Mouse (Mus musculus) heart, embryonic 13.5 days (tissue): ENCODE measurements around the gene Camk1. TPM values are rescaled to one million over a fixed set of nuclear protein-coding genes. Genes with fewer than 3 reads are reported as not detected.

ENCODE experiments used
- ATAC-seq: fragments of 200-750 bp; cut with Nextera tagmentation; 2 replicates; pipeline ENCODE4 v1.8.0; 2017; ENCODE audit warnings: moderate TSS enrichment; ENCODE audit not compliant: insufficient number of reproducible peaks, low FRiP score, low TSS enrichment; ENCODE audit errors: extremely low read depth
- H3K27ac ChIP-seq: fragments of 300-500 bp; sonication (generic); replicated peaks from 2 replicates; pipeline ENCODE4 v1.5.1; 2015; ENCODE audit warnings: moderate library complexity, mild to moderate bottlenecking, inconsistent platforms
- H3K27me3 ChIP-seq: fragments of 300-500 bp; sonication (generic); replicated peaks from 2 replicates; pipeline ENCODE4 v1.6.1; 2015; ENCODE audit warnings: mild to moderate bottlenecking, inconsistent platforms
- H3K36me3 ChIP-seq: fragments of 300-500 bp; sonication (generic); 2 replicates; pipeline ENCODE4 v1.6.1; 2015; ENCODE audit warnings: mild to moderate bottlenecking, inconsistent platforms
- H3K4me1 ChIP-seq: fragments of 300-500 bp; sonication (generic); 2 replicates; pipeline ENCODE4 v1.6.1; 2015; ENCODE audit warnings: inconsistent platforms
- H3K4me2 ChIP-seq: fragments of 300-500 bp; sonication (generic); 2 replicates; pipeline ENCODE4 v1.6.1; 2015; ENCODE audit warnings: inconsistent platforms, mild to moderate bottlenecking, moderate library complexity
- H3K4me3 ChIP-seq: fragments of 300-500 bp; sonication (generic); 2 replicates; pipeline ENCODE4 v1.5.1; 2015; ENCODE audit warnings: moderate library complexity, mild to moderate bottlenecking, inconsistent platforms
- H3K9ac ChIP-seq: fragments of 300-500 bp; sonication (generic); 2 replicates; pipeline ENCODE4 v1.6.1; 2015; ENCODE audit warnings: inconsistent platforms, mild to moderate bottlenecking, moderate library complexity
- H3K9me3 ChIP-seq: fragments of 300-500 bp; sonication (generic); 2 replicates; pipeline ENCODE4 v1.6.1; 2016; ENCODE audit warnings: inconsistent platforms
- WGBS: fragments of 180-500 bp; shearing (Covaris S2); methylation state at CpG from one replicate; pipeline ENCODE4 v1.1.7; 2015; ENCODE audit warnings: mixed read lengths; 5-methylcytosine and 5-hydroxymethylcytosine counted together
- polyA plus RNA-seq: library from polyadenylated mRNA; unstranded; fragments of >200 nt; fragmentation: Nextera tagmentation; extraction: Ambion mirVana; gene quantifications from 2 replicates; pipeline ENCODE4 v1.2.1, GENCODE M21; 2015

The Camk1 gene
- polyA plus RNA-seq, 1 experiment from 2014 or later: 109 TPM

- peak; percentile 96 for ATAC-seq
- Histone ChIP-seq H3K27me3 (no peaks in the 10 kb centered on the region; the same call in 1 of the 2 replicates), H3K36me3 (peaks cover 16% of the 10 kb centered on the region), H3K4me3 (peak overlapping the region; percentile 98), H3K9me3 (no peaks in the 10 kb centered on the region), H3K4me1 (peaks cover 35% of the 10 kb centered on the region), H3K27ac (peak overlapping the region; percentile 99), H3K4me2 (peak overlapping the region; percentile 100), H3K9ac (peak overlapping the region; percentile 99)
- 1% methylated on average over 50 of the region's 50 CpGs for WGBS
Measured at GRCm38 (mm10) chr6:113306322-113306985, 37.3 kb downstream of the Camk1 start.

GRCm38 (mm10) chr6:113302258-113302657 lies 41.5 kb downstream of the Camk1 start:
- no peak for ATAC-seq
- Histone ChIP-seq H3K4me3 (no peak overlapping the region), H3K36me3 (no peaks in the 10 kb centered on the region), H3K27ac (no peak overlapping the region), H3K4me1 (peaks cover 11% of the 10 kb centered on the region), H3K27me3 (no peaks in the 10 kb centered on the region; the same call in 1 of the 2 replicates), H3K4me2 (no peak overlapping the region), H3K9me3 (no peaks in the 10 kb centered on the region), H3K9ac (no peak overlapping the region)
- WGBS: 15% methylated on average over 3 of the region's 3 CpGs

GRCm38 (mm10) chr6:113301350-113301749 lies 42.4 kb downstream of the Camk1 start:
- Histone ChIP-seq H3K9me3 (no peaks in the 10 kb centered on the region), H3K4me3 (no peak overlapping the region), H3K4me1 (peaks cover 11% of the 10 kb centered on the region), H3K27me3 (no peaks in the 10 kb centered on the region; the same call in 1 of the 2 replicates), H3K27ac (no peak overlapping the region), H3K36me3 (no peaks in the 10 kb centered on the region), H3K9ac (no peak overlapping the region), H3K4me2 (no peak overlapping the region)
- no peak for ATAC-seq
- WGBS: 72% methylated on average over 5 of the region's 5 CpGs

GRCm38 (mm10) chr6:113296639-113297038 lies 47.1 kb downstream of the Camk1 start:
- Histone ChIP-seq H3K4me3 (no peak overlapping the region), H3K9ac (no peak overlapping the region), H3K36me3 (no peaks in the 10 kb centered on the region), H3K4me1 (no peaks in the 10 kb centered on the region), H3K27me3 (no peaks in the 10 kb centered on the region; the same call in 1 of the 2 replicates), H3K4me2 (no peak overlapping the region), H3K27ac (no peak overlapping the region), H3K9me3 (no peaks in the 10 kb centered on the region)
- WGBS: 61% methylated on average over 4 of the region's 4 CpGs
- ATAC-seq: no peak

- Histone ChIP-seq H3K27me3 (peaks cover under 1% of the 10 kb centered on the region), H3K4me1 (no peaks in the 10 kb centered on the region), H3K27ac (no peak overlapping the region), H3K4me2 (no peak overlapping the region), H3K9me3 (no peaks in the 10 kb centered on the region), H3K4me3 (no peak overlapping the region), H3K9ac (no peak overlapping the region), H3K36me3 (no peaks in the 10 kb centered on the region)
- ATAC-seq: no peak
- WGBS: 72% methylated on average over 2 of the region's 2 CpGs
Measured at GRCm38 (mm10) chr6:113296046-113296445, 47.7 kb downstream of the Camk1 start.

GRCm38 (mm10) chr6:113292938-113293337 lies 50.8 kb downstream of the Camk1 start:
- 38% methylated on average over 5 of the region's 5 CpGs for WGBS
- H3K4me3 ChIP-seq: no peak overlapping the region
- H3K4me1 ChIP-seq: no peaks in the 10 kb centered on the region
- no peaks in the 10 kb centered on the region for H3K9me3 ChIP-seq
- H3K36me3 ChIP-seq: no peaks in the 10 kb centered on the region
- H3K9ac ChIP-seq: no peak overlapping the region
- no peak overlapping the region for H3K4me2 ChIP-seq
- no peak for ATAC-seq
- peaks cover 4% of the 10 kb centered on the region for H3K27me3 ChIP-seq
- H3K27ac ChIP-seq: no peak overlapping the region

- no peak for ATAC-seq
- Histone ChIP-seq H3K4me3 (no peak overlapping the region), H3K4me2 (no peak overlapping the region), H3K4me1 (no peaks in the 10 kb centered on the region), H3K9me3 (no peaks in the 10 kb centered on the region), H3K9ac (no peak overlapping the region), H3K36me3 (no peaks in the 10 kb centered on the region), H3K27me3 (peaks cover 16% of the 10 kb centered on the region), H3K27ac (no peak overlapping the region)
- 63% methylated on average over 6 of the region's 6 CpGs for WGBS
Measured at GRCm38 (mm10) chr6:113290346-113290745, 53.4 kb downstream of the Camk1 start.

- Histone ChIP-seq H3K27me3 (peaks cover 26% of the 10 kb centered on the region), H3K4me3 (no peak overlapping the region), H3K27ac (no peak overlapping the region), H3K9ac (no peak overlapping the region), H3K4me2 (no peak overlapping the region), H3K36me3 (no peaks in the 10 kb centered on the region), H3K9me3 (no peaks in the 10 kb centered on the region), H3K4me1 (no peaks in the 10 kb centered on the region)
- no peak for ATAC-seq
- 80% methylated on average over 15 of the region's 15 CpGs for WGBS
Measured at GRCm38 (mm10) chr6:113289346-113289745, 54.4 kb downstream of the Camk1 start.

GRCm38 (mm10) chr6:113287236-113287635 lies 56.5 kb downstream of the Camk1 start:
- Histone ChIP-seq H3K9ac (no peak overlapping the region), H3K36me3 (no peaks in the 10 kb centered on the region), H3K4me2 (no peak overlapping the region), H3K4me1 (peaks cover 5% of the 10 kb centered on the region), H3K27ac (no peak overlapping the region), H3K4me3 (no peak overlapping the region), H3K9me3 (no peaks in the 10 kb centered on the region), H3K27me3 (peaks cover 47% of the 10 kb centered on the region)
- 54% methylated on average over 4 of the region's 4 CpGs for WGBS
- ATAC-seq: no peak

GRCm38 (mm10) chr6:113286316-113286715 lies 57.5 kb downstream of the Camk1 start:
- no peaks in the 10 kb centered on the region for H3K9me3 ChIP-seq
- H3K36me3 ChIP-seq: no peaks in the 10 kb centered on the region
- no peak for ATAC-seq
- peaks cover 56% of the 10 kb centered on the region for H3K27me3 ChIP-seq
- H3K9ac ChIP-seq: no peak overlapping the region
- H3K4me3 ChIP-seq: no peak overlapping the region
- H3K27ac ChIP-seq: no peak overlapping the region
- peaks cover 7% of the 10 kb centered on the region for H3K4me1 ChIP-seq
- H3K4me2 ChIP-seq: no peak overlapping the region
- WGBS: 45% methylated on average over 1 of the region's 1 CpGs

- Histone ChIP-seq H3K4me1 (peaks cover 7% of the 10 kb centered on the region), H3K27me3 (peaks cover 54% of the 10 kb centered on the region), H3K4me2 (no peak overlapping the region), H3K9ac (no peak overlapping the region), H3K36me3 (peaks cover 5% of the 10 kb centered on the region; the same call in 1 of the 2 replicates), H3K9me3 (no peaks in the 10 kb centered on the region), H3K27ac (no peak overlapping the region), H3K4me3 (no peak overlapping the region)
- no peak for ATAC-seq
- WGBS: 57% methylated on average over 3 of the region's 3 CpGs
Measured at GRCm38 (mm10) chr6:113284931-113285330, 58.9 kb downstream of the Camk1 start.
